Mouse (Mus musculus): Measurements from ENCODE around the gene Cped1. TPM values are rescaled to one million over a fixed set of nuclear protein-coding genes. Genes with fewer than 3 reads are reported as not detected.
A peak's percentile ranks its signal among the peaks of the same experiment; 100 is the strongest.

The Cped1 gene
- polyA plus RNA-seq, 1 experiment from 2014 or later, result 67.9 TPM

GRCm38 (mm10) chr6:22221134-22221533 is 235.4 kb downstream of the Cped1 start:
- Histone ChIP-seq H3K27me3 (ENCODE audit: control insufficient read depth, insufficient read depth, low read length) (no peaks in the 10 kb centered on the region), H3K9me3 (ENCODE audit: control insufficient read depth, low read length) (no peaks in the 10 kb centered on the region), H3K27ac (ENCODE audit: low read depth, low read length) (no peak overlapping the region), H3K9ac (ENCODE audit: low read depth, low read length) (no peak overlapping the region), H3K4me1 (ENCODE audit: control insufficient read depth, insufficient read depth, low read length) (no peaks in the 10 kb centered on the region), H3K4me3 (ENCODE audit: low read length) (no peak overlapping the region), H3K4me2 (replicated peaks; ENCODE audit: low read depth, low read length) (no peak overlapping the region), H3K36me3 (ENCODE audit: control insufficient read depth, insufficient read depth, low read length) (peaks cover 3% of the 10 kb centered on the region; the same call in 1 of the 2 replicates)
- no peak for ATAC-seq (ENCODE audit: low FRiP score, low TSS enrichment)
- WGBS, result 88% methylated on average over 8 of the region's 8 CpGs

- Histone ChIP-seq H3K4me3 (ENCODE audit: low read length) (no peak overlapping the region), H3K4me1 (ENCODE audit: control insufficient read depth, insufficient read depth, low read length) (no peaks in the 10 kb centered on the region), H3K9ac (ENCODE audit: low read depth, low read length) (no peak overlapping the region), H3K36me3 (ENCODE audit: control insufficient read depth, insufficient read depth, low read length) (peaks cover 3% of the 10 kb centered on the region; the same call in 1 of the 2 replicates), H3K27ac (ENCODE audit: low read depth, low read length) (no peak overlapping the region), H3K9me3 (ENCODE audit: control insufficient read depth, low read length) (no peaks in the 10 kb centered on the region), H3K27me3 (ENCODE audit: control insufficient read depth, insufficient read depth, low read length) (no peaks in the 10 kb centered on the region), H3K4me2 (replicated peaks; ENCODE audit: low read depth, low read length) (no peak overlapping the region)
- WGBS, result 89% methylated on average over 4 of the region's 4 CpGs
- no peak for ATAC-seq (ENCODE audit: low FRiP score, low TSS enrichment)
Measured at GRCm38 (mm10) chr6:22222087-22222486, 236.4 kb downstream of the Cped1 start.

- no peak overlapping the region for H3K4me2 ChIP-seq (replicated peaks; ENCODE audit: low read depth, low read length)
- no peak overlapping the region for H3K4me3 ChIP-seq (ENCODE audit: low read length)
- H3K27ac ChIP-seq (ENCODE audit: low read depth, low read length), result no peak overlapping the region
- ATAC-seq (ENCODE audit: low FRiP score, low TSS enrichment), result no peak
- H3K4me1 ChIP-seq (ENCODE audit: control insufficient read depth, insufficient read depth, low read length), result no peaks in the 10 kb centered on the region
- no peaks in the 10 kb centered on the region for H3K27me3 ChIP-seq (ENCODE audit: control insufficient read depth, insufficient read depth, low read length)
- H3K9me3 ChIP-seq (ENCODE audit: control insufficient read depth, low read length), result no peaks in the 10 kb centered on the region
- no peak overlapping the region for H3K9ac ChIP-seq (ENCODE audit: low read depth, low read length)
- 89% methylated on average over 8 of the region's 8 CpGs for WGBS
- peaks cover 3% of the 10 kb centered on the region; the same call in 1 of the 2 replicates for H3K36me3 ChIP-seq (ENCODE audit: control insufficient read depth, insufficient read depth, low read length)
Measured at GRCm38 (mm10) chr6:22222947-22223346, 237.2 kb downstream of the Cped1 start.

DNA sequence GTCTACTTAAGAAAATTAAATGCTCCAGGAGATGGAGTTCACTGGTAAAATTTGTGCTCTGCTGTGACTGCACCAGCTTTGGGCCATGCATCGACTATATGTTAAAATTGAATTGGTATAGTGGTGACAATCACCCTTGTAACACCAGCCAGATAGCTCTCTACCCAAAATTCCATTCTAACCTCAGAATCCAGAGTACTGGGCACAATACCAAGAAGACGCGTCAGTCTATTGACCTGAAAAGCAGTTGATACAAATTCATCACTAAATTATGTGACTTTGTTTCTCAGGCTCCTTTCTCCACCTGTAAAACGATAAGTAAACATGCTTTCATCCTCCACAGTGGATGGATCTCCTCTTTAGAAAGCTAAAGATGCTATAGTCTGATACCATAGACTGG is 238.6 kb downstream of the Cped1 start:
- Histone ChIP-seq H3K27me3 (ENCODE audit: control insufficient read depth, insufficient read depth, low read length) (no peaks in the 10 kb centered on the region), H3K27ac (ENCODE audit: low read depth, low read length) (no peak overlapping the region), H3K4me1 (ENCODE audit: control insufficient read depth, insufficient read depth, low read length) (no peaks in the 10 kb centered on the region), H3K4me2 (replicated peaks; ENCODE audit: low read depth, low read length) (no peak overlapping the region), H3K4me3 (ENCODE audit: low read length) (no peak overlapping the region), H3K9me3 (ENCODE audit: control insufficient read depth, low read length) (no peaks in the 10 kb centered on the region), H3K9ac (ENCODE audit: low read depth, low read length) (no peak overlapping the region), H3K36me3 (ENCODE audit: control insufficient read depth, insufficient read depth, low read length) (peaks cover 3% of the 10 kb centered on the region; the same call in 1 of the 2 replicates)
- WGBS, result 93% methylated on average over 4 of the region's 4 CpGs
- no peak for ATAC-seq (ENCODE audit: low FRiP score, low TSS enrichment)

GRCm38 (mm10) chr6:22231244-22231643 is 245.5 kb downstream of the Cped1 start:
- 85% methylated on average over 3 of the region's 3 CpGs for WGBS
- no peak overlapping the region for H3K4me3 ChIP-seq (ENCODE audit: low read length)

GRCm38 (mm10) chr6:22233517-22233916 is 247.8 kb downstream of the Cped1 start:
- Histone ChIP-seq H3K9ac (ENCODE audit: low read depth, low read length) (no peak overlapping the region), H3K36me3 (ENCODE audit: control insufficient read depth, insufficient read depth, low read length) (no peaks in the 10 kb centered on the region; the same call in 1 of the 2 replicates), H3K4me1 (ENCODE audit: control insufficient read depth, insufficient read depth, low read length) (no peaks in the 10 kb centered on the region; the same call in 1 of the 2 replicates), H3K27me3 (ENCODE audit: control insufficient read depth, insufficient read depth, low read length) (no peaks in the 10 kb centered on the region), H3K4me2 (replicated peaks; ENCODE audit: low read depth, low read length) (no peak overlapping the region), H3K27ac (ENCODE audit: low read depth, low read length) (no peak overlapping the region), H3K9me3 (ENCODE audit: control insufficient read depth, low read length) (no peaks in the 10 kb centered on the region), H3K4me3 (ENCODE audit: low read length) (no peak overlapping the region)
- ATAC-seq (ENCODE audit: low FRiP score, low TSS enrichment), result no peak
- WGBS, result 87% methylated on average over 6 of the region's 6 CpGs

More at GRCm38 (mm10) chr6:22231244-22231643, 245.5 kb downstream of the Cped1 start:
- Histone ChIP-seq H3K27me3 (ENCODE audit: control insufficient read depth, insufficient read depth, low read length) (no peaks in the 10 kb centered on the region), H3K9me3 (ENCODE audit: control insufficient read depth, low read length) (no peaks in the 10 kb centered on the region), H3K9ac (ENCODE audit: low read depth, low read length) (no peak overlapping the region), H3K27ac (ENCODE audit: low read depth, low read length) (no peak overlapping the region), H3K4me1 (ENCODE audit: control insufficient read depth, insufficient read depth, low read length) (no peaks in the 10 kb centered on the region; the same call in 1 of the 2 replicates), H3K36me3 (ENCODE audit: control insufficient read depth, insufficient read depth, low read length) (no peaks in the 10 kb centered on the region), H3K4me2 (replicated peaks; ENCODE audit: low read depth, low read length) (no peak overlapping the region)
- ATAC-seq (ENCODE audit: low FRiP score, low TSS enrichment), result no peak

DNA sequence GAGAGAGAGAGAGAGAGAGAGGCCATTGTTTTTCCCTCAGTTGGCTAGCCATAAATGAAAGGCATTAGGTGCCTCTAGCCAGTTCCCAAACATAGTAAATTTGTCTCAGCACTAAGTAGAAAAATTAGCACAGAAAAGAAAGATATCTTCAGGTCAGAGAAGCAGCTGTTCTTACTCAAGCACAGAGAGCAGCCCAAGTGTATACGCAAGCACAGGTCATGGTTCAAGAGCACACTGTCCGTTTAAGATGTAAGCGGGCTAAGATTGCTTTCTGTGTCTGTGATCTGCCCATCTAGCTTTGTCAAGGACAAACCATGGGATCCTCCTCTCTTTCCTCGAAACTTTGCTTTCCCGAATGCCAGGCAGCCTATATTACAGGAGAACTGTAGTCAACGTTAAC is 249.4 kb downstream of the Cped1 start:
- 62% methylated on average over 6 of the region's 6 CpGs for WGBS
- Histone ChIP-seq H3K36me3 (ENCODE audit: control insufficient read depth, insufficient read depth, low read length) (peaks cover 2% of the 10 kb centered on the region; the same call in 1 of the 2 replicates), H3K27me3 (ENCODE audit: control insufficient read depth, insufficient read depth, low read length) (no peaks in the 10 kb centered on the region), H3K4me1 (ENCODE audit: control insufficient read depth, insufficient read depth, low read length) (no peaks in the 10 kb centered on the region; the same call in 1 of the 2 replicates), H3K9me3 (ENCODE audit: control insufficient read depth, low read length) (no peaks in the 10 kb centered on the region), H3K4me3 (ENCODE audit: low read length) (no peak overlapping the region), H3K9ac (ENCODE audit: low read depth, low read length) (no peak overlapping the region), H3K27ac (ENCODE audit: low read depth, low read length) (no peak overlapping the region), H3K4me2 (replicated peaks; ENCODE audit: low read depth, low read length) (no peak overlapping the region)
- peak; percentile 47; the same call in 1 of the 2 replicates for ATAC-seq (ENCODE audit: low FRiP score, low TSS enrichment)

DNA sequence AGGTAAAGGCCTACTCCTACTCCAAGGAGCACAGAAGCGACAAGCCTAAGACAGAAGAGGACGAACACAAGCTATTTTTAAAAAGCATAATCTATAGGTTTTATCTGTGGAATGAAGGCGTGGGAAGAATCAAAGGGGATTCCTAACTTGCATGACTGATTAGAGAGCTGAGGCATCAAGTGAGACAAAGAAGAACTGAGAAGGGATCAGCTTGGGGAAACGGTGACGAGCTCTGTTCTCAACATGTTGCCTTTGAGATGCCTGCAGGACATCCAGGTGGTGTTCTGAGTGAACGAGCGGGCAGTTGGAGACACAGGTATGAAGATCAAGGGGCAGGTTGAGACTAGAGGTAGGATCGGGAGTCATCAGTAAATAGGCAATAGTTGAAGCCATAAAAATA is 257.6 kb downstream of the Cped1 start:
- Histone ChIP-seq H3K9ac (ENCODE audit: low read depth, low read length) (no peak overlapping the region), H3K27ac (ENCODE audit: low read depth, low read length) (no peak overlapping the region), H3K4me2 (replicated peaks; ENCODE audit: low read depth, low read length) (no peak overlapping the region), H3K9me3 (ENCODE audit: control insufficient read depth, low read length) (no peaks in the 10 kb centered on the region), H3K4me1 (ENCODE audit: control insufficient read depth, insufficient read depth, low read length) (no peaks in the 10 kb centered on the region), H3K4me3 (ENCODE audit: low read length) (no peak overlapping the region), H3K36me3 (ENCODE audit: control insufficient read depth, insufficient read depth, low read length) (peaks cover 7% of the 10 kb centered on the region; the same call in 1 of the 2 replicates), H3K27me3 (ENCODE audit: control insufficient read depth, insufficient read depth, low read length) (no peaks in the 10 kb centered on the region)
- 81% methylated on average over 8 of the region's 8 CpGs for WGBS
- no peak for ATAC-seq (ENCODE audit: low FRiP score, low TSS enrichment)

DNA sequence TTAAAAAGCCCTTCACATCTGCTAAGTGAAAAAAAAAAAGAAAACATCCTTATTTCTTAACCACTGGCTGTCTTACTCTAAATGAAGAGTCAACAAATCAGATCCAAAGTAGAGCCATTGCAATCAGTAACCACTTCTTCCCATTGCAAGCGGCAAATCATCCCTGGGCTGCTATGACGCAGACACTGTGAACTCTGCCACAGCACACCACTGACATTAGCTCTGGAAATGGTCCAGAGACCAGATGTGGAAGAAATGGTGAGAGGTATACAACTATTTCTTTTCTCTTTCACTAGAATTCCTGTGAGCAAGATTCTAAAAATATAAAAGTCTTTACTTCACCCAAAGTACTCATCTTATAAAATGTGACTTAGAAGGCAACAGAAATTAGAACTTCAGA is 261.0 kb downstream of the Cped1 start:
- H3K4me2 ChIP-seq (replicated peaks; ENCODE audit: low read depth, low read length), result no peak overlapping the region
- no peaks in the 10 kb centered on the region for H3K4me1 ChIP-seq (ENCODE audit: control insufficient read depth, insufficient read depth, low read length)
- no peak for ATAC-seq (ENCODE audit: low FRiP score, low TSS enrichment)
- H3K36me3 ChIP-seq (ENCODE audit: control insufficient read depth, insufficient read depth, low read length), result no peaks in the 10 kb centered on the region
- no peak overlapping the region for H3K4me3 ChIP-seq (ENCODE audit: low read length)
- no peak overlapping the region for H3K27ac ChIP-seq (ENCODE audit: low read depth, low read length)
- no peaks in the 10 kb centered on the region for H3K27me3 ChIP-seq (ENCODE audit: control insufficient read depth, insufficient read depth, low read length)
- 89% methylated on average over 2 of the region's 2 CpGs for WGBS
- H3K9ac ChIP-seq (ENCODE audit: low read depth, low read length), result no peak overlapping the region
- no peaks in the 10 kb centered on the region for H3K9me3 ChIP-seq (ENCODE audit: control insufficient read depth, low read length)

Data from kidney, embryonic 14.5 days (tissue).